Mouse (Mus musculus): ENCODE results near the gene Stpg3. TPM values are rescaled to one million over a fixed set of nuclear protein-coding genes. Genes with fewer than 3 reads are reported as not detected.
A peak's percentile ranks its signal among the peaks of the same experiment; 100 is the strongest.

Gene Stpg3
- total and polyA plus RNA-seq, 3 experiments = 0.07 TPM; not detected in 2

DNA sequence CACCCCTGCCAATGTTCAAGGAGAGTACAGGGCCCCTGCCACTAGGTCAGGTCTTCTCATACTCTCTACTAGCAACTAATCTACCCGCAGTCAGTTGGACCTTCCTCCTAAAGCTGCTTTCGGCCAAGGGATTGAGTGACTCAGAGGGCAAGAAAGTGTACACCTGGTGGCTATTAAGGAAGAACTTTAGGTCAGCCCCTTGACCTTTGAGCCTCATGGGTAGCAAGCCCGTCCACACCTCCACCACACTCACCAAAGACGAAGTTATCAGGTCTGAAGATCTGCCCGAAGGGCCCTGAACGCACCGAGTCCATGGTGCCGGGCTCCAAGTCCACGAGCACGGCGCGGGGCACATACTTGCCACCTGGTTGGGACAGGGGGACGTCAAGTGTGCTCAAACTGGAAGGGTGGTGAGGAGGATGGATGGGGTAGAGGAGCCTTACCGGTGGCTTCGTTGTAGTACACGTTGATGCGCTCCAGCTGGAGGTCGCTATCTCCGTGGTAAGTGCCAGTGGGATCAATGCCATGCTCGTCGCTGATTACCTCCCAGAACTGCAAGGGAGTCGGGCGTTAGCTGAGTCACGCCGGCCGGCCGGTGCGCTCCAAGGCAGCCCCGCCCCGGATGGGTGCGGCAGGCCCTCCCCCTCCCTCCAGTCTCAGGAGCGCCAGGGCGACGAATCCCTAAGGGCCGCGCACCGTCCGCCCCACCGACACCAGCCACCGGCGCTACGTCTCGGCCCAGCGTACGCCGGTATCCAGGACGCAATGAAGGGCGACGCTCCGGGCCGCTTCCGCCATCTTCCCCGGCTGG, 9.4 kb upstream of the Stpg3 start (continued):
- TF ChIP-seq USF1 (IDR thresholded peaks at IDR 0.05; ENCODE audit: low read depth, low read length) (no peak), JUND (IDR thresholded peaks at IDR 0.05; ENCODE audit: low read depth, low read length) (no peak), ETS1 (IDR thresholded peaks at IDR 0.05; ENCODE audit: low read depth, low read length) (peak; percentile 90), CHD1 (IDR thresholded peaks at IDR 0.05; ENCODE audit: low read depth, low read length) (0 out of 2 replicates have a peak, but pooled peaks have one; percentile 91)

DNA sequence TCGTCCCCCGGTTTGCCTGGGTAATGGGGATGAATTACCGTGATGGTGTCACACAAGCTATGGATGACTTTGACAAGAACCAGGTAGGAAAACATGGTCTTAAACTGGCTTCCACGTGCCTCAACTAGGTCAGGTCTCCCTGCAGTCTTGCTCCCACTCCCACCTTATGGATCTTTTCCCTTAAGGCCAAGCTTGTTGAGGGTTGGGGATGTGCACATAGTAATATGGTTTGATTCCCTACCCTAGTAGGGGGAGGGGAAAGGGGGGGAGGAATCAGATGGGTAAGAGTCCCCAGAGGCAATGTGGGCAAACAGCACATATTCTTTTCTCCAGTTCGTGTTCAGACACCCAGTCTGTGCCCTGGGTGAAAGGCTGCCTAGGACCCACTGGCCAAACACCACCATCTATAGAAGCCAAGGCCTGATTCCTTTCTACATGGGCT, 6.9 kb upstream of the Stpg3 start:
- DNase-seq (ENCODE audit: low read depth, low spot score) = peak; percentile 66
- H3K27me3 ChIP-seq (ENCODE audit: control insufficient read depth in 1 of 2, insufficient read depth in 2 of 2, low read length in 2 of 2) = no peaks in the 10 kb centered on the region
- H3K79me2 ChIP-seq (ENCODE audit: control insufficient read depth, insufficient read depth, low read length, poor library complexity) = peaks cover 17% of the 10 kb centered on the region
- peaks cover 4 to 8% of the 10 kb centered on the region in 2 experiments; a peak in 3 of 4 replicates for H3K4me1 ChIP-seq (ENCODE audit: control insufficient read depth in 1 of 2, insufficient read depth in 2 of 2, low read length in 2 of 2)
- H3K36me3 ChIP-seq (ENCODE audit: control insufficient read depth in 1 of 2, insufficient read depth in 2 of 2, low read length in 2 of 2) = peaks cover 6 to 9% of the 10 kb centered on the region in 2 experiments
- no peak overlapping the region for H3K4me3 ChIP-seq (ENCODE audit: control insufficient read depth in 1 of 2, insufficient read depth in 1 of 2, low read depth in 2 of 2, low read length in 2 of 2)
- H3K9ac ChIP-seq (ENCODE audit: control insufficient read depth, low read depth, low read length, poor library complexity, severe bottlenecking) = no peak overlapping the region
- H3K9me3 ChIP-seq (replicated peaks; ENCODE audit: insufficient read depth, low read length) = no peaks in the 10 kb centered on the region
- no peak overlapping the region for H3K27ac ChIP-seq (ENCODE audit: control insufficient read depth, low read depth, low read length)
- TF ChIP-seq MAZ (IDR thresholded peaks at IDR 0.05; ENCODE audit: low read depth, low read length) (no peak), USF1 (IDR thresholded peaks at IDR 0.05; ENCODE audit: low read depth, low read length) (no peak), CTCF (IDR thresholded peaks at IDR 0.05 in 2 of 3, conservative IDR thresholded peaks at IDR 0.05 in 1 of 3; ENCODE audit: control insufficient read depth in 1 of 3, insufficient read depth in 1 of 3, low read depth in 2 of 3, low read length in 3 of 3, poor library complexity in 1 of 3, severe bottlenecking in 1 of 3) (no peak), ZNF384 (IDR thresholded peaks at IDR 0.05; ENCODE audit: low read depth, low read length) (no peak), NRF1 (IDR thresholded peaks at IDR 0.05; ENCODE audit: insufficient read depth, low read depth, low read length, poor library complexity, severe bottlenecking) (no peak), KAT2A (conservative IDR thresholded peaks at IDR 0.05; ENCODE audit: low read depth, low read length) (no peak), POLR2AphosphoS5 (IDR thresholded peaks at IDR 0.05; ENCODE audit: borderline replicate concordance, low read depth, low read length) (peak; percentile 89), HCFC1 (IDR thresholded peaks at IDR 0.05; ENCODE audit: low read depth, low read length) (no peak), ZMIZ1 (IDR thresholded peaks at IDR 0.05; ENCODE audit: low read depth, low read length) (no peak; the same call in 1 of the 2 replicates), RAD21 (IDR thresholded peaks at IDR 0.05; ENCODE audit: low read depth, low read length) (no peak), GABPA (IDR thresholded peaks at IDR 0.05; ENCODE audit: low read depth, low read length) (no peak), SMC3 (IDR thresholded peaks at IDR 0.05; ENCODE audit: low read depth, low read length) (no peak), MEF2A (IDR thresholded peaks at IDR 0.05; ENCODE audit: extremely low read depth, insufficient replicate concordance, low read depth, low read length, poor library complexity, severe bottlenecking) (no peak), CHD2 (IDR thresholded peaks at IDR 0.05; ENCODE audit: low read length) (peak; percentile 21; the same call in 1 of the 2 replicates), ETS1 (IDR thresholded peaks at IDR 0.05; ENCODE audit: low read depth, low read length) (no peak), MYB (IDR thresholded peaks at IDR 0.05; ENCODE audit: low read depth, low read length) (no peak), ZC3H11A (IDR thresholded peaks at IDR 0.05; ENCODE audit: low read depth, low read length) (no peak), E2F4 (IDR thresholded peaks at IDR 0.05; ENCODE audit: borderline replicate concordance, low read depth, low read length) (no peak), TBP (IDR thresholded peaks at IDR 0.05; ENCODE audit: low read depth, low read length) (no peak; the same call in 1 of the 2 replicates), TAL1 (IDR thresholded peaks at IDR 0.05; ENCODE audit: low read length) (no peak), CHD1 (IDR thresholded peaks at IDR 0.05; ENCODE audit: low read depth, low read length) (no peak), USF2 (IDR thresholded peaks at IDR 0.05; ENCODE audit: borderline replicate concordance in 1 of 2, insufficient read depth in 1 of 2, low read depth in 1 of 2, low read length in 2 of 2) (no peak), GATA1 (IDR thresholded peaks at IDR 0.05; ENCODE audit: low read depth, low read length) (no peak), UBTF (IDR thresholded peaks at IDR 0.05; ENCODE audit: borderline replicate concordance, insufficient read depth, low read depth, low read length) (no peak), EP300 (IDR thresholded peaks at IDR 0.05; ENCODE audit: low read depth in 1 of 2, low read length in 2 of 2) (no peak; a peak in 1 of 4 replicates), MAX (IDR thresholded peaks at IDR 0.05; ENCODE audit: low read length) (no peak), POLR2AphosphoS2 (IDR thresholded peaks at IDR 0.05; ENCODE audit: low read length) (peak; percentile 95), RCOR1 (IDR thresholded peaks at IDR 0.05; ENCODE audit: low read depth, low read length) (no peak), BHLHE40 (IDR thresholded peaks at IDR 0.05; ENCODE audit: borderline replicate concordance, low read depth, low read length) (no peak), ELF1 (IDR thresholded peaks at IDR 0.05; ENCODE audit: low read depth, low read length) (no peak), MAFK (IDR thresholded peaks at IDR 0.05; ENCODE audit: borderline replicate concordance, low read depth, low read length) (no peak)
